Mouse (Mus musculus): Measurements from ENCODE around the gene Nos1.
"Not testable (repeated sequence)": the region's sequence is repeated elsewhere in the genome, so short reads cannot be mapped to it uniquely, and the experiment has no call there.

The Nos1 gene

DNA sequence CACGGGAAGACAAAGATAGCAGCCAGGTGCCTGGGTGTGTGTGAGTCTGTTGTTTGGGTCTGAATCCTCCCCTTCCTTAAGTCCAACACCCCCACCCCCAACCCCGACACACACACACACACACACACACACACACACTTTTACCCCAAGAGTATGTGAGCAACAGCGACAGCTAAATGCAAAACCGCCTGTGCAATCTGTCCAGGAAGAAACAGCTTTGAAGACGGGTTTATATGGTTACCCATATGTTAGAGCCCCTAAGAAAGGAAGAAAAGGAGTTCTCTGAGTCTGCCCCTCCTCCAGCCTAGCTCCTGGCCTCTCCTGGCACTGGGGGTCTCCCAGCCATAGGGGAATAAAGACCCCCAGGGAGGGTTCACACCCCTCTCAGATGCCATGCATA lies 60.2 kb downstream of the Nos1 start:
- no peak for DNase-seq

DNA sequence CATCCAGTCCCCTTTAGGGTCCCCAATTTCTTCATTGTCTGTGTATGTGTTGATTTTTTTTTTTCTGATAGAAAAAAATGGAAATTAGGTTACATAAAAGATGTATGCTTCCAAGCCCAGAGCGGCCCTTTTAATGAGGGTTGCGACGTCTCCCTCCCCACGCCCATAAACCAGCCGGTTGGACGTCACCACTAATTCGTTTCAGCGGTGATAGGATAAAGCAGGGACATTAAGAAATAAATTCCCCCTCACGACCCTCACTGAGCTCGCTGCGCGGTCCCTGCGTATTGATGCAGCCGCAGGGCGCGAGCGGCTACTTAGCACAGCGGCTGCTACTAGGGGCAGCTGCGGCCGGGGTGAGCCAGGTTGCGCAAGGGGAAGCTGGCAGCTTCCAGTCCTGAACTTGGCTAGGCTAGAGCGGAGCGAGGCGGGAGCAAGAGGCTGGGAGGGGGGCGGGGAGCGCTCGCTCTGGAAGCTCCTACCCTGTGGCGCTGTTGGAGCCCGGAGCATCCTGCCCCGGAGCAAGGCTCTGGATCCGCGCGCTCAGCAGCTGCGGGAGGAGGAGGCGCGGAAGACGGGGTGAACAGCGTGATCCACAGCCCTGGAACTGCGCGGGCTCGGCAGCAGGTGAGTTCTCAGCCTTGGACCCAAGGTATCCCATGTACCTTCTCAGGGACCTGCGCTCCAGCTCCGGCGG lies 61.0 kb downstream of the Nos1 start:
- peak; percentile 72 for DNase-seq

DNA sequence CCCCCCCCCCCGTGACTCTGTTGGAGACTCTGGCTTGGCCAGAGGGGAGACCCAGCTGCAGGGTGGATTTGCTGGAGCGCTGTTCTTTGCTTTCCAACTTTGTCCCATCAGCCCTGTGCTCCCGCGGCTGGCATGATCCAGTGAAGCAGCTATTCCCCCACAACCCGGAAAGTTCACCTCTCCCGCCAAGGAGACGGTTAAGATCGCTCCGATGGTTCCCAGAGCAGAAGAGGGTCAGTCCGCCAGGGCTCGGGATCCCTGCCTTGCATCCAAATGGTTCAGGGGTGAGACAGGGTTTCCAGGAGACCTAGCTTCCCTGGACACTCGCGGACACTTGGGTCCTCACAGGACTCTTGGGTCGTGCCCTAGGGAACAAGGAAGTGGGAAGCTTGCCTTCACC lies 61.9 kb downstream of the Nos1 start:
- DNase-seq, result no peak

DNA sequence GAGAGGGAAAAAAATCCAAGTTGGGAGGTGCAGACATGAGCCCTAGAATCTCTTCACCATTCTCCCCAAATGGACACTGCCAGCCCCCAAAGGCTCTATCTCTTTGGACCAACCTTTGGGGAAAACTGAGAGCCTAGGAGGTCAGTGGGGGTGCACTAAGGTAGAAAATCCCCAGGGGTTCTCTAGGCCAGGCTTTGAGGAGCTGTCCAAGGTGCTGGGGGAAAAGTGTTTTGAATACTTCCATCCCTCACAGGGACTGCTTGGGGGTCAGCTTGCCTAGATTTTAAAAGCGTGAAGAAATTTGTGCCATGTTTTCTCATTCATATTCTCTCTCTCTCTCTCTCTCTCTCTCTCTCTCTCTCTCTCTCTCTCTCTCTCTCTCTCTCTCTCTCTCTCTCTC lies 63.8 kb downstream of the Nos1 start:
- DNase-seq, result no peak

DNA sequence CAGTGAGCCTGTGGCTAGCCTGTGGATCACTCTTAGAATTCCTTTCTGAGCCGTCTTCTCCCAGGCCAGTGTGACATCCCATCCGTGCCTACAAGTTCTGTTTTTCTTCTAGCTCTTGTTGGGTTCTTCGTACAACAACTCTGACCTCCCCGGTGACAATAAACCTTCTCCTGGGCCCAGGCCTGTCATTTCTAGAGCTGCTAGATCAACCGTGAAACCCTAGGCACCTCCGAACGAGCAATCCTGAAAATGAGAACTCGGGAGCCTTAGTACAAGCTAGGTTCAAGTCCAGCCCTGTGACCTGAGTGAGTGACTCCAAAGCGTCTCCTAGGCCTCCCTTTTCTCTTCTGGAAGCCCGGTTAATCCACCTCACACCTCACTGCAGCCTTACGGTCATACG lies 69.6 kb downstream of the Nos1 start:
- DNase-seq, result no peak

DNA sequence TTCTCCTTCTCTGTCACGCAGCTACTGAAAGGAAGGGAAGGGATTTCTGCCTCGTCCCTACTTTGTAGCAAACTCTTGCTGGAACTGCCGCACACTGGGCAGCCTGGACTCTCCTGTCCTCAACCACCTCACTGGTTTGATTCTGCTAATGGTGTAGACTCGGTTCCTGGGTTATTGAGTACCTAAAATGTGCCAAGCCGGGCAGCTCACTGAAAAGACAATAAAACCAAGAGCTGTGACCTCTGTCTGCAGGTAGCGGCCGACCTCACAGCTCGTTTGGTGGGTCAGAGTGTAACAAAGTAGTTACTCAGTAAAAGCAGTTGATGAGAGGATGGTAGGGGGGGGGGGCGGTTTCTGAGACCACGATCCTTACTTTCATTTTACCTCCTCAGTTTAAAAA lies 72.9 kb downstream of the Nos1 start:
- DNase-seq, result no peak

DNA sequence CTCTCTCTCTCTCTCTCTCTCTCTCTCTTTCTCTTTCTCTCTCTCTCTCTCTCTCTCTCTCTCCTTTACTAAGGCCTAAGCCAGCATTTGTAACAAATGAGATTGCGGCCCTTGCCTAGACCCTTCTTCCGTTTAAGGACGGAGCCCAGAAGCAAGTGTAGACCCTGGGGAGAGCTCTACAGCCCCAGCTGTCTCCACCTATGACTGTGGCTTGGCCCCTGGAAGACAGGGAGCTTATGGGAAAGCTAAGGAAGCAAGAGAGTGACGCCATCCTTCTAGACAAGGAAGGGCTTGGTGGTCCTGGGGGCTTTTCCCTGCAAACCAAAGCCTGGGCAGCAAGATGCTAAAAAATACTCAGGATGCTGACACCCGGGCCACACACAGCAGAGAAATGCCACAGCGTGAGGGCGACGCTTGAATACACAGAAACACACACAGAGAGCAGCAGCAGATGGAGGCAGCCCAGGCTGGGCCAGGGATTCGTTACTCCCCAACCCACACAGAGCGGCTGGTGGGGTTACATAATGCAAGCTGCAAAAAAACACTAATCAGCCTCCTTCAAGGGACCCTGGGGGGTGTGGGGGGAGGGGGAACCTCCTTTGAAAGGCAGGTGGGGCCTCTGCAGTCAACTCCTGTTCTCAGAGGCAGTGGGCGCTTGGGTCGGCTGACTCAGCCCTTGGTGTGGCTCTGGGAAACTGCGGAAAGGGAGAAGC lies 83.9 kb downstream of the Nos1 start:
- peak; percentile 90 for DNase-seq

DNA sequence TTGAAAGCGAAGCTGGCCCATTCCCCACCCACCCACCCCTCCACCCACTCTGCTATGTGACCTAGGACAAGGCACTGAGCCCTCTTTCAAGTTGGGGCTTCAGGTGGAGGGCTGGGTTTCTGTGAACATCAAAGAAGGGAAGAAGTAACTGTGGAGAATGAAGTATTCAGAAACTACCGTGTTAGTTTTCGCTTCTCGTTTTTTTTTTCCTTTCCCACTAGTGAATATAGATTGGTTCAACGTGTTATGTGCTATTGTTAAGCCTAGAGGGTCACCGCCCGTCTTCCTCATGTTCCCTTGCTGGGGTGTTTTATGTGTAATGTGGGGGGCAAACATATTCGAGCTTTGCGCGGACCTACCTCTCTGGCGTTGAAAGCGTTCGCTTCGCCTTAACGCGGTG lies 85.0 kb downstream of the Nos1 start:
- no peak for DNase-seq

DNA sequence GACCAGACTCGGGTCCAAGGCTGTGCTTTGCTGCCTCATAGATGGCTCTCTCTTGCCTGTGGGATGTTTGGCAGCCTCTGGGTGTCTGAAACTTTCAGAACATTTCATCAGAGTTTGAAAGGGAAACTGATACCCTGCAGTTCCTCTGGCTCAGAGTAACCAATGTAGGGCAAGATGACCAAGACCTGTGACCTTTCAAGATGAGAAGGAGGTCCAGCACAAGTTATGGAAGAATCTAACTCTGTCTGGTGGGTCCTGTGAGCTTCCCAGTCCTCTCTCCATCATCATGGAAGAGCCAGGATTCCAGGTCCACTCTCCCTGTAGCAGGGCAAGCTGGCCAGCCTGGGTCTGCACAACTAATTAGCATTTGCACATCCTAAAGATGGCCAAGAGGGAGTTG lies 90.8 kb downstream of the Nos1 start:
- DNase-seq, result no peak

DNA sequence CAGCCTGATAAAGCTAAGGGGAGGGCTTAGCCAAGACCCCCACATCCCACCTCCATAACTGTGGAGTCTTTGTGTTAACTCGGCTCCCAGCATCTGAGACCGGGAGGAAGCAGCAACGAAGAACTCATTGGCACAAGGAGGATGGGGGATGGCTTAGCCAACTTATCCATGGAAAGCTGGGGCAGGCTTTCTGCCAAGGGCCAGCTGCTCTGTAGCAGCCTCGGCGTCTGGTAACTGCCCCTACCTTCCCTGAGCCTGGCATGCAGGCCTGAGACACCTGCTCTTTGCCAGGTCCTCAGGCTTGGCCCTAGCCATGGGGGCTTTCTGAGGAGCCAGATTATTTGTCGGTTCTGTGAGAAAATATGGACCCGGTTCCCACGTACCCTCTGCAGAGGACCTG lies 93.0 kb downstream of the Nos1 start:
- peak; percentile 91 for DNase-seq

DNA sequence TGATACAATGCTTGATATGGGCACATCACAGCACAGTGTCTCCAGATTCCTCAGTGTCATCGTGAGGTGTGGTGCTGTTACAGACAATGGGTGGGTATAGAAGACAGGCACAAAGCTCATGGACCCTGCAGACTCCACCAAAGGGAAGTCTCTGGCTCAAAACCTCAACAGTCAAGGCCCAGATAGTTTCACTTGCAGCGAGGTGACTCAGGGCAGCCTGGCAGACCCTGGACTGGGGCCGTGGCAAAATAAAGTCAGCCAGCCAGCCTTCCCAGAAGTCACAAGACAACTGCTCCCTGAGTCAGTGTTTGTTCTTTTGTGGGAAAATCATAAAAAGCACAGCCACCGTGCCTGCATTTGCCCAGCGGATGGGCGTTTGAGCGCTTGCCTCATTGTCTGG lies 93.4 kb downstream of the Nos1 start:
- no peak for DNase-seq

DNA sequence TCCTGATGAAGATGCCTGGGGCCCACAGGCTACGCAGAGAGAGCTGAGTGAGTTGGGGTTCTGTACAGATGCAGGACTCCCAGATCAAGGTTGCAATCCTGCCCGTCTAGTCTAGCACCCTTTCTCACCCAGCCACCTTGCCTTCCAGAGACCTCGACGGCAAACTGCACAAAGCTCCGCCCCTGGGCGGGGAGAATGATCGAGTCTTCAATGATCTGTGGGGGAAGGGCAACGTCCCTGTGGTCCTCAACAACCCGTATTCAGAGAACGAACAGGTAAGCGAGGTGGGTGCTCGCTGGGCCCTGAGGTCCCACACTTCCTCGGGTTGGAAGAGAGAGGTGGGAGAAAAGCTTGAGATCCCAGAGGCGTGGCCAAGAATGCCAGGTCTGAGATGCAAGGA lies 98.3 kb downstream of the Nos1 start:
- DNase-seq, result no peak

DNA sequence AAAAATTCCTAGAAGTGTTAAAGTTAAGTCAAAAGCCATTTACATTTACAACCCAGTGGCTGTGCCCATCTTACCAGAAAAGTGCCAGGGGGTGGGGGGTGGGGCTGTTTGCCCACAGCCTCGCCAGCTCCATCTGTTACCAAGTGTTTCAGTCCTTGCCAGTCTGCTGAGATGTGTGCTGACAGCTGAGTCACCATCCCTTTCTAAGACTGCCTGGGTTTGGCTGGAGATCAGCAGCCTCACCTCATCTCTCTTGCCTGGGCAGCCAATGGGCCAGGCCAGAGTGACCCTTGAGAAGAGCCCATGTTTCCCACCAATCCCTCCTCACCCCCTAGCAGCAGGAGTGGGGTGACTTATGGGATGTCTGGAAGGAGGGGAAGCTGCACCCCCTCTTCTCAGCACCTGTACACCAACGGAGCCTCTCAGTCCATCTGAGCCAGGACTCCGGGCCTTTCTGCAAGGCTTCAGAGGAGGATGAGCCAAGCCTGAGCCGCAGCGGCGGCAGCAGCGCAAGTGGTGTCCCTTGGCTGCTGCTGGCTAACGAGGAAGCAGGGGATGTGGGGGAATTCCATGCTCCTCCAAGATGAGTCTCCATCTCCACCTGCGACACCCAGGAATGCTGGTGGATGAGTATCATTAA lies 100.2 kb downstream of the Nos1 start:
- DNase-seq, result peak; percentile 76

DNA sequence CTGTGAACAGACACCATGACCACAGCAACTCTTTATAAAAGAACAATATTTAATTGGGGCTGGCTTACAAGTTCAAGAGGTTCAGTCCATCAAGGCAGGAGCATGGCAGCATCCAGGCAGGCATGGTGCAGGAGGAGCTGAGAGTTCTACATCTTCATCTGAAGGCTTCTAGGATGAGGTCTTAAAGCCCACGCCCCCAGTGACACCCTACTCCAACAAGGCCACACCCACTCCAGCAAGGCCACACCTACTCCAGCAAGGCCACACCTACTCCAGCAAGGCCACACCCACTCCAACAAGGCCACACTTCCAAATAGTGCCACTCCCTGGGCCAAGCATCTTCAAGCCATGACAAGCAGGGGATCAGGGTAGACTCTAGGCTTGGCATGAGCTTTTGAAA lies 101.6 kb downstream of the Nos1 start:
- DNase-seq, result not testable (repeated sequence)

DNA sequence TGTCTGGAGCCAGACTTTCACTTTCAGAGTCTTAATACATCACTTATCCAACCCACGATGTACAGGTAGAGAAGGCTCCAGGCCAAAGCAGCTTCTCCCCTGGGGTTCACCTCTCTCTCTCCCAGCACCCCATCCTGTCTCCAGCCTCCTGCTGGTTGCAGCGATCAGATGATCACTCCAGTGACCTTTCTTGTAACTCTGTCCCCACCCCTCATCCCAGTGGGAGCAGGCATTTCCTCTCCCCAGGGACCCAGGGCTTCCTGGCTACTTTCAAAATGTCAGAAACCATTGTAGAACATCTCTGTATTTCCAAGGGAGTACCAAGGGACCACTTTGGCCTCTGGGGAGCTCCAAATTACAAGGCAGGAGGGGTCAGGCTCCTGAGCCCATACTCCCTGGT lies 104.2 kb downstream of the Nos1 start:
- DNase-seq, result no peak

DNA sequence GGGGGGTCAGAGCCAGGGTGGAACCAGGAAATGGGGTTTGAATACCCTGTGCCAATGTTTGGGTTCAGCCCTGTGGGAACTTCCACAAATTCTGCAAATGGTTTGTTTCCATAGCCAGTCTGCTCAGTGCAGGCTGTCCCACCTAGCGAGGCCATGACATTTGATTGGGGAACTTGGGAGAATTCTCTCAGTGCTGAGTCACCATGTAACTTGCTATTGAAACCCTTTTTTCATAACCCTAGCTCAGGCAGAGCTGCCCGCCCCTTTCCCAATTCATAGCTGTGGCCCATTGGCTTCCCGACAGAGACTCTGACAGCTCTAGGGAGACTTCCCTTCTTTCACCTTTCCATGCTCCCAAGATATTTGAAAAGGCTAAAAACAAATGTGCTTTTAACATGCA lies 107.3 kb downstream of the Nos1 start:
- no peak for DNase-seq

DNA sequence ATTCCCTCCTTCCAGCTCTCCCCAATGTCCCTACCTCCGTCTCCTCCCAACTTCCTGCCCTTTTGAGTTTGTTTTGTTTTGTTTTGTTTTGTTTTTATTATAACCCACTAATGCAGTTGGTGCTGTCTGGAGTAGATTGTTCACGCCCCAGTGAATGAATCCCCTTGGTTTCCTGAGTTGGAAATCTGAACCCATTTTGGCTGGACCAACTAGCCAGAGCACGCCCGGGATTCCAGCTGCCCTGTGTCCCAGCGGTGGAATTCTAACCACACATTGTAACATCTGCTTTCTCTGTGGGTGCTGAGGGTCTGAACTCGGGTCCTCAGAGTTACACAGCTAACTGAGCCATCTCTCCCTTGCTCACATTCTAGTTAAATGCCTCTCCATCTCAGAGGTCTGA lies 108.1 kb downstream of the Nos1 start:
- DNase-seq, result no peak

DNA sequence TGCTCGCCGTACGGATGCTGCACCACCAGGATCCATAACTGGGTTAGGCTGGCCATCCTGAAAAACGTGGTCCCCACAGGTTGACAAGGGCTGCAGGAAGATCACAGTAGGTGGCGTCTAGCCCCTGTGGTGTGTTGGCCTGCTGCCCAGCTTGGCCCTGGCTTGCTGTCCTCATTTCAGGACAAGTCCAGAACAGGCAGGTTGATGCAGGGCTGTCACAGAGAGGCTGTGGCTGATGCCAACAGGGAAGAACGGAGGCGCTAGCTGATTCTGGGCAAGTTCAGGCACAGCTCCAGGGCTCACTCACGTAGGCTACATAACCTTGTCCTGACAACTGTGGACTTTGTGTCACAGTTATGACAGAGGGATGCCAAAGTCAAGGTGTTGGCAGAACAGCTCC lies 108.7 kb downstream of the Nos1 start:
- peak; percentile 98 for DNase-seq

DNA sequence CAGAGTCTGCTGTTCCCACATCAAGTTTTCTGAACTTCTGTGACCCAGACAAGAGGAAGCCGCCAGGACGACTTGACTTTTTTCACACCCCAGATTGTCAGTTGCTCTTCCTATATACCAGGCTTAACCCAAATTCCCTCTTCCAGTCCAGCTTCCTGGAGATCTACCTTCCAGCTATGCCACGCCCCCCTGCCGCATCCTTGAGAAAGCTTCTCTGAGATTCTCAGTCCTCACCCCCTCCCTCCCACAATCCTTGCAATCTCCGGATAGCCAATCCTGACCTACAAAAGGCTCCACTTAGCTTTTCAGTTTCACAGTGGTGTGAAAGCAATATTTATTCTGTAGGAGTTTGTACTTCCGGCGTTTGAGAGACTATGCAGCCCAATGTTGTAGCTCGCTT lies 110.0 kb downstream of the Nos1 start:
- no peak for DNase-seq

DNA sequence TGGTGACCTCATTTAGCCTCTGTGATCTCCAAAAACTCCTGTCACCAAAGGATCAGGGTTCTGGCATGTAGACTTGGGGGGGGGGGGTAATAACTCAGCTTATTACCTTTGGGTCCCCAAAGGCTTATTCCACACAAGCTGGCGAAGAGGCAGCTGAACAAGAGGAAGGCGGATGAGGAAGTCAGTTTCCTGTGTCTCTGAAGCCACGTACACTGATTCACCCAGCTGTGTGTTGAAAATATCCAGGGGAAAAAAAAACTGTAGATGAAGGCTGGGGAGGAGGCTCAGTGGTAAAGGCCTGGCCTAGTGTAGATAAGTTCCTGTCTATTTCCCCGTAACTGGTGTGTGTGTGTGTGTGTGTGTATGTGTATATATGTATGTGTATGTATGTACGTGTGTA lies 110.7 kb downstream of the Nos1 start:
- no peak for DNase-seq

DNA sequence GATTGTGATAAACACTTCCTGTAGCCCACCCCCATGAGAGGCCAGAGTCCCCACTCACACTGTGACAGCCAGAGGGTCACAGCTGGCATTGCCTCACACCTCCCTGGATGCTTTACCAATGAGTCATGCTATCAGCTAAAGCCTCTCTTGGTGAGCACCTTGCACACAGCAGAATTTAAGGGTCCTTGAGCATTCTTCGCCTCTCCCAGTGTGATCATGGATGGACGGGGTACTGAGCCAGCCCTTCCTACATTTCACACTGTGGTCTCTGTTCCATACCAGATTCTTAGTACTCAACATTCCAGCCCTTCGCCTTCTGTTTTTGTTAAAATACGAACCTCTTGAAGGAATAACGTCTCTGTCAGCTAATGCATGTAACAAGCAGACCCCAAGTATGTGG lies 113.2 kb downstream of the Nos1 start:
- DNase-seq, result no peak

DNA sequence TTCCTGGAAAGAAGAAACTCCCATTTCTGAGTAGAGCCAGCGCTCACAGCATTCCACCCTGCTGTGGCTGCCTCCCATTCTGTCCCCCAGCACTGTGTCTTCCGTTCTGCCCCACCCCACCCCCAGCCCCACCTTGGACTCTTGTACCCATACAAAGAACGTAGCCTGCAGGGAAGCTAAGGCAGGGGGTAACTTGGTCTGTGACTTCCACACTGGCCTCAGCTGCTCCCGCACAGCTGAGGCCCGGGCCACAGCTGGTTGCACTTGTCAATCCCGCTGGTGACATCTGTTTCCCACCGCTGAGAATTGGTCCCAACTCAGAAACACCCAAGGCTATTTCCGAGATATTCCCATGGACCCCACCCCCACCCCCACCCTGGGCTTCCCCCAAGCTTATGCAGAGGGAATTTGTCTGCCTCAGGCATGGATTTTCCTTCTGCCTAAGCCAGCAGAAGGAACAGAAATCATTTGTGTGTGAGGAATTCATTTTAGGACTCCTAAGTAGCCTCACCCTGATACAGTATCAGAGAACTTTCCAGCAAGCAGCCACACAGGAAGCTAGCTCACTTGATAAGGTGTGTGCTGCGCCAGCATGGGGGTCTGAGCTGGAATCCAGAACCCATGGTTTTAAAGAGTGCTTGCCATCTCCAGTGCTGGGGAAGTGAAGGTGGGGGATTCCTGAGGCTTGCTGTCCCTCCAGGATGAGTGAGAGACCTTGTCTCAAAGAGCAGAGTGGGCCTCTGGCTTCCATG lies 117.4 kb downstream of the Nos1 start:
- DNase-seq, result no peak

DNA sequence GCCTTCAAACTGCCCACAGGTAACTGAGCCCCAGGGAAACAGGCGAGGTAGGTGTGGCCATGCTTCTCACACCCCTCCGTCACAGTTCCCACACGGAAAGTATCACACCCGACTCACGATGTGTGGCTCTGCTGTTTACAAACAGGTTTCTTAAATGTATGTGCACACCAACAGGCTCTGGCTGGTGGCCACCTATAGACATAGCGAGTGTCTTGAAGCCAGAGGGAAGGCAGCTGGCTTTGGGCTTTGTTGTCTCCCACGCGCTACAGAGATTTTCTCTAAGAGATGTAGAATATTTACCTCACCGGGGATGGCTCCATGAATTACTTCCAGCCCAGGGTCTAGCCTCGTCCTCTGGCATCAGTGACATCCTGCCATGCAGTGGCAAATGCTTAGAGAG lies 118.5 kb downstream of the Nos1 start:
- no peak for DNase-seq
